Mouse (Mus musculus): ENCODE results near the gene Dnajb4. TPM values are rescaled to one million over a fixed set of nuclear protein-coding genes. Genes with fewer than 3 reads are reported as not detected.
"Not testable (repeated sequence)": the region's sequence is repeated elsewhere in the genome, so short reads cannot be mapped to it uniquely, and the experiment has no call there.

Gene Dnajb4
- polyA plus RNA-seq, 1 experiment, result 94.2 TPM

DNA sequence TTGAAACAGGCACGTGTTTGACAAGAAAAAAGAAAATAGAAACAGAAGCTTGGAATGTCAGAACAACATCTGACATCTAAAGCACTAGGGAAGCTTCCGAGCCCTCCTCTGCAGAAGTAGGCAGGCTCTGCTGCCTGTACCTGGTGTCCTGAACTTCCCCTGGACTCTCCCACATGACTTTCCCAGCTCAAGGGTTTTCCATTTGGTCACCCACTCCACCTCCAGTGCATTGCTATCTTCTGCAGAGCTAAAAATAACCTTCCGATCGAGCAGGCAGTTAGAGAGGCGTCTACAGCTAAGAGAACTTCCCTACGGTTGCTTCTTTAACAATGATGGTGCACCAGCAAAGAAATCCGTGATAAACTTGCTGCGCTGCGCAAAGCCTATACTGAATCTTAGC lies 76.5 kb downstream of the Dnajb4 start:
- Histone ChIP-seq H3K4me1 (ENCODE audit: control insufficient read depth, insufficient read depth, low read length) (no peaks in the 10 kb centered on the region), H3K4me3 (ENCODE audit: insufficient read depth, low read length) (no peak overlapping the region), H3K27ac (ENCODE audit: insufficient read depth, low read length) (no peak overlapping the region)
- TF ChIP-seq POLR2A (IDR thresholded peaks at IDR 0.05; ENCODE audit: low read depth, low read length) (no peak), CTCF (IDR thresholded peaks at IDR 0.05; ENCODE audit: borderline replicate concordance, insufficient read depth, low read length) (no peak)

DNA sequence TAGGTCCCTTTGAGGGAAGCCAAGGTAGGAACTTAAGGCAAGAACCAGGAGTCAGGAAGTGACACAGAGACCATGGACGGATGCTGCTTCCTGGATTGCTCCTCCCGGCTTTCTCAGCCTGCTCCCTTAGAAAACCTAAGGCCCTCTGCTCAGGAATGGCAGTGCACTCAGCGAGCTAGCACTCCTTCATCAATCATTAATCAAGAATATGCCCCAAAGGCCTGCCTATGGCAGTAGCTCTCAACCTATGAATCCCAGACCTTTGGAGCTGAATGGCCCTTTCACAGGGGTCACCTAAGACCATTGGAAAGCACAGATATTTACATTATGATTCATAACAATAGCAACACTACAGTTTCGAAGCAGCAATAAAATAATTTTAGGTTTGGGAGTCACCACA lies 79.1 kb downstream of the Dnajb4 start:
- no peak overlapping the region for H3K4me3 ChIP-seq (ENCODE audit: insufficient read depth, low read length)
- peaks cover 6% of the 10 kb centered on the region; the same call in 1 of the 2 replicates for H3K4me1 ChIP-seq (ENCODE audit: control insufficient read depth, insufficient read depth, low read length)
- H3K27ac ChIP-seq (ENCODE audit: insufficient read depth, low read length), result no peak overlapping the region
- TF ChIP-seq CTCF (IDR thresholded peaks at IDR 0.05; ENCODE audit: borderline replicate concordance, insufficient read depth, low read length), result no peak
- no peak for TF ChIP-seq POLR2A (IDR thresholded peaks at IDR 0.05; ENCODE audit: low read depth, low read length)

DNA sequence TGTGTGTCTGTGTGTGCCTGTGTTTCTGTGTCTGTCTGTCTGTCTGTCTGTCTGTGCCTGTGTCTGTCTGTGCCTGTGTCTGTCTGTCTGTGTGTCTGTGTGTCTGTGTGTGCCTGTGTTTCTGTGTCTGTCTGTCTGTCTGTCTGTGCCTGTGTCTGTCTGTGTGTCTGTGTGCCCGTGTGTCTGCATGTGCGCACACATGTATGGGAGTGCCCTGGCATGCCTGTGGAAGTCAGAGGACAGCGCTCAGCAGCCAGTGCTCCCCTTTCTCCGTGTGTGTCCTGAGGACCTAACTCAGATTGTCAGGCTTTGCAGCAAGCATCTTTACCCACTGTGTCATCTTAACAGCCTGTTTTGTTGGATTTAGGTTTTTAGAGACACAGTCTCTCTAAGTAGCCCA lies 80.7 kb downstream of the Dnajb4 start:
- H3K4me1 ChIP-seq (ENCODE audit: control insufficient read depth, insufficient read depth, low read length); H3K4me3 ChIP-seq (ENCODE audit: insufficient read depth, low read length); H3K27ac ChIP-seq (ENCODE audit: insufficient read depth, low read length): not testable (repeated sequence)

DNA sequence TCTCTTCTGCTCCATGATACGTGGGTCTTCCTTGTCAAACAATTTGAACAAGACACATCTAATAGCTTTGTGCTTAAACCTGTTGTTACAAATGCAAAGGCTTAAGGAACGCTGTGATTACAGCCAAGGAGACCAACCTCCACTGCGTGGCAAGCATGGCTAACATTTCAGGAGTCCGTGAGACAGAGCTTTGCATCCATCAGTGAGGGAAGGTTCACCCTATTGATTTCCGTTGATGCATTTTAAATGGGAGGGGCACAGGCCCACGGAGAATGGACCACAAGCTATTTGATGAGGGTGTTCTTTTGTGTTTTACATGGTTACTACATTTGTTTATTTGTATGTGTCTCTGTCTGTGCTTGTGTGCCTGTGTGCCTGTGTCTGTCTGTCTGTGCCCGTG lies 81.5 kb downstream of the Dnajb4 start:
- TF ChIP-seq POLR2A (IDR thresholded peaks at IDR 0.05; ENCODE audit: low read depth, low read length) (no peak), CTCF (IDR thresholded peaks at IDR 0.05; ENCODE audit: borderline replicate concordance, insufficient read depth, low read length) (no peak)
- H3K4me1 ChIP-seq (ENCODE audit: control insufficient read depth, insufficient read depth, low read length), result peaks cover 6% of the 10 kb centered on the region; the same call in 1 of the 2 replicates
- H3K27ac ChIP-seq (ENCODE audit: insufficient read depth, low read length), result no peak overlapping the region
- H3K4me3 ChIP-seq (ENCODE audit: insufficient read depth, low read length), result no peak overlapping the region

Other genes starting within 250 kb of the Dnajb4 start
- 1.9 and 3.9 TPM in 2 replicates for gene Gipc2, start 44.1 kb downstream of the Dnajb4 start, polyA plus RNA-seq (2011; ENCODE audit: insufficient read length, low read depth, missing spikeins)
- gene Fubp1, start 120 bp upstream of the Dnajb4 start, polyA plus RNA-seq (2011; ENCODE audit: insufficient read length, low read depth, missing spikeins), result 138 and 142 TPM in 2 replicates
- 144 and 152 TPM in 2 replicates for gene Nexn, start 56.0 kb upstream of the Dnajb4 start, polyA plus RNA-seq (2011; ENCODE audit: insufficient read length, low read depth, missing spikeins)
- 9.9 and 13.2 TPM in 2 replicates for gene Miga1, start 130.1 kb upstream of the Dnajb4 start, polyA plus RNA-seq (2011; ENCODE audit: insufficient read length, low read depth, missing spikeins)
- 55.2 and 63.9 TPM in 2 replicates for gene Usp33, start 136.2 kb upstream of the Dnajb4 start, polyA plus RNA-seq (2011; ENCODE audit: insufficient read length, low read depth, missing spikeins)
- gene Zzz3, start 185.2 kb upstream of the Dnajb4 start, polyA plus RNA-seq (2011; ENCODE audit: insufficient read length, low read depth, missing spikeins), result 66.9 and 77.3 TPM in 2 replicates

Data from embryonic fibroblast, embryonic 13.5 days (primary cell).